Mouse (Mus musculus) testis, adult 2 months (tissue): ENCODE data around the gene Hsd11b2.

Source experiments
- CTCF ChIP-seq: fragments of 200-500 bp; IDR thresholded peaks from 2 replicates; pipeline ENCODE4 v1.5.1; 2012; ENCODE audit warnings: low read depth, mild to moderate bottlenecking, inconsistent platforms, low read length, moderate library complexity; ENCODE audit not compliant: control insufficient read depth, insufficient read depth, insufficient replicate concordance
- POLR2A ChIP-seq: fragments of 200-500 bp; IDR thresholded peaks from 2 replicates; pipeline ENCODE4 v1.6.1; 2012; ENCODE audit warnings: low read depth, mild to moderate bottlenecking, inconsistent platforms, low read length, moderate library complexity; ENCODE audit not compliant: control insufficient read depth

- TF ChIP-seq POLR2A (no peak), CTCF (no peak)
Measured at GRCm38 (mm10) chr8:105566703-105567595, 48.4 kb downstream of the Hsd11b2 start.
